Mouse (Mus musculus): ENCODE measurements around the gene Lcat. TPM values are rescaled to one million over a fixed set of nuclear protein-coding genes. Genes with fewer than 3 reads are reported as not detected.

Gene Lcat
- polyA plus RNA-seq, 1 experiment from 2014 or later, result 1.3 TPM

- no peak for ATAC-seq (ENCODE audit: insufficient number of reproducible peaks, low FRiP score, low TSS enrichment, low read depth)
- H3K4me2 ChIP-seq (ENCODE audit: low read depth, severe bottlenecking), result no peak overlapping the region
- 95% methylated on average over 12 of the region's 12 CpGs for WGBS
- H3K9ac ChIP-seq (ENCODE audit: low read length), result no peak overlapping the region
- H3K9me3 ChIP-seq (ENCODE audit: control insufficient read depth, low read length), result no peaks in the 10 kb centered on the region
- no peak for DNase-seq (ENCODE audit: low spot score)
- H3K27ac ChIP-seq (replicated peaks; ENCODE audit: low read depth, low read length), result no peak overlapping the region
- H3K36me3 ChIP-seq (ENCODE audit: control insufficient read depth, insufficient read depth, low read length), result peaks cover 50% of the 10 kb centered on the region
- no peak overlapping the region for H3K4me3 ChIP-seq (ENCODE audit: low read depth, low read length)
- no peaks in the 10 kb centered on the region for H3K27me3 ChIP-seq (ENCODE audit: control insufficient read depth, insufficient read depth, low read length)
- no peaks in the 10 kb centered on the region for H3K4me1 ChIP-seq (ENCODE audit: control insufficient read depth, insufficient read depth, low read length)
These were observed 53.3 kb downstream of the Lcat start for GRCm38 (mm10) chr8:105889756-105890465.

Small RNA genes lying within 50 kb of the gene (microRNA-seq; reads per million reads assigned to microRNA genes)
- gene Mir7074, result not detected

Other genes with a start within 250 kb of the Lcat start
- gene Acd, start 242.3 kb downstream of the Lcat start, polyA plus RNA-seq (2014; fragmentation: Nextera tagmentation; extraction: Ambion mirVana), result 68.9 and 71.5 TPM in 2 replicates
- gene Pard6a, start 242.2 kb downstream of the Lcat start, polyA plus RNA-seq (2014; fragmentation: Nextera tagmentation; extraction: Ambion mirVana), result 14.6 TPM in 2 replicates
- 0.12 TPM in 1 of 2 replicates, not detected in the other for gene 4933405L10Rik, start 235.7 kb downstream of the Lcat start, polyA plus RNA-seq (2014; fragmentation: Nextera tagmentation; extraction: Ambion mirVana)
- 42.3 and 44.3 TPM in 2 replicates for gene Enkd1, start 235.2 kb downstream of the Lcat start, polyA plus RNA-seq (2014; fragmentation: Nextera tagmentation; extraction: Ambion mirVana)
- 22.8 and 25.8 TPM in 2 replicates for gene Gfod2, start 184.7 kb downstream of the Lcat start, polyA plus RNA-seq (2014; fragmentation: Nextera tagmentation; extraction: Ambion mirVana)
- gene Ranbp10, start 116.0 kb downstream of the Lcat start, polyA plus RNA-seq (2014; fragmentation: Nextera tagmentation; extraction: Ambion mirVana), result 17.0 and 17.3 TPM in 2 replicates
- gene Tsnaxip1, start 115.7 kb downstream of the Lcat start, polyA plus RNA-seq (2014; fragmentation: Nextera tagmentation; extraction: Ambion mirVana), result 0.14 and 0.15 TPM in 2 replicates
- 48.8 and 55.2 TPM in 2 replicates for gene Cenpt, start 90.1 kb downstream of the Lcat start, polyA plus RNA-seq (2014; fragmentation: Nextera tagmentation; extraction: Ambion mirVana)
- gene Thap11, start 88.2 kb downstream of the Lcat start, polyA plus RNA-seq (2014; fragmentation: Nextera tagmentation; extraction: Ambion mirVana), result 73.4 and 77.6 TPM in 2 replicates
- 327 and 371 TPM in 2 replicates for gene Nutf2, start 82.8 kb downstream of the Lcat start, polyA plus RNA-seq (2014; fragmentation: Nextera tagmentation; extraction: Ambion mirVana)
- gene Edc4, start 62.5 kb downstream of the Lcat start, polyA plus RNA-seq (2014; fragmentation: Nextera tagmentation; extraction: Ambion mirVana), result 44.2 and 51.3 TPM in 2 replicates
- gene Nrn1l, start 49.8 kb downstream of the Lcat start, polyA plus RNA-seq (2014; fragmentation: Nextera tagmentation; extraction: Ambion mirVana), result 0.43 and 0.78 TPM in 2 replicates
- 27.8 and 28.9 TPM in 2 replicates for gene Pskh1, start 42.9 kb downstream of the Lcat start, polyA plus RNA-seq (2014; fragmentation: Nextera tagmentation; extraction: Ambion mirVana)
- 1.1 and 1.5 TPM in 2 replicates for gene Ctrl, start 9.5 kb downstream of the Lcat start, polyA plus RNA-seq (2014; fragmentation: Nextera tagmentation; extraction: Ambion mirVana)
- gene Psmb10, start 4.9 kb downstream of the Lcat start, polyA plus RNA-seq (2014; fragmentation: Nextera tagmentation; extraction: Ambion mirVana), result 24.6 and 28.4 TPM in 2 replicates
- 23.5 and 27.2 TPM in 2 replicates for gene Slc12a4, start 22.7 kb upstream of the Lcat start, polyA plus RNA-seq (2014; fragmentation: Nextera tagmentation; extraction: Ambion mirVana)
- not detected in 2 replicates for gene Dpep3, start 36.0 kb upstream of the Lcat start, polyA plus RNA-seq (2014; fragmentation: Nextera tagmentation; extraction: Ambion mirVana)
- 18.8 and 21.8 TPM in 2 replicates for gene Dus2, start 48.0 kb upstream of the Lcat start, polyA plus RNA-seq (2014; fragmentation: Nextera tagmentation; extraction: Ambion mirVana)
- gene Dpep2nb, start 62.6 kb upstream of the Lcat start, polyA plus RNA-seq (2014; fragmentation: Nextera tagmentation; extraction: Ambion mirVana), result not detected in 2 replicates
- 23.1 and 24.9 TPM in 2 replicates for gene Ddx28, start 68.5 kb upstream of the Lcat start, polyA plus RNA-seq (2014; fragmentation: Nextera tagmentation; extraction: Ambion mirVana)
- 6.4 and 6.6 TPM in 2 replicates for gene Nfatc3, start 115.5 kb upstream of the Lcat start, polyA plus RNA-seq (2014; fragmentation: Nextera tagmentation; extraction: Ambion mirVana)
- 4.6 and 5.6 TPM in 2 replicates for gene Esrp2, start 193.6 kb upstream of the Lcat start, polyA plus RNA-seq (2014; fragmentation: Nextera tagmentation; extraction: Ambion mirVana)
- gene Pla2g15, start 207.0 kb upstream of the Lcat start, polyA plus RNA-seq (2014; fragmentation: Nextera tagmentation; extraction: Ambion mirVana), result 5.9 and 6.7 TPM in 2 replicates
- 101 and 107 TPM in 2 replicates for gene Slc7a6, start 225.5 kb upstream of the Lcat start, polyA plus RNA-seq (2014; fragmentation: Nextera tagmentation; extraction: Ambion mirVana)

Measured in limb, embryonic 11.5 days (tissue).